Mouse (Mus musculus) bone marrow, adult 2 months (tissue): ENCODE data around the gene Olfr138. TPM values are rescaled to one million over a fixed set of nuclear protein-coding genes. Genes with fewer than 3 reads are reported as not detected.

ENCODE experiments used
- H3K27ac ChIP-seq: fragments of 200-500 bp; 2 replicates; pipeline ENCODE4 v1.5.1; 2012; ENCODE audit warnings: low read depth, mild to moderate bottlenecking, control low read depth, inconsistent platforms, low read length; ENCODE audit not compliant: control insufficient read depth, poor library complexity, insufficient read depth
- H3K4me1 ChIP-seq: fragments of 200-500 bp; 2 replicates; pipeline ENCODE4 v1.6.1; 2011; ENCODE audit warnings: low read length; ENCODE audit not compliant: control insufficient read depth, insufficient read depth
- H3K4me3 ChIP-seq: fragments of 200-500 bp; replicated peaks from 2 replicates; pipeline ENCODE3; 2011; ENCODE audit warnings: mild to moderate bottlenecking, low read depth, low read length, control low read depth; ENCODE audit not compliant: control insufficient read depth
- CTCF ChIP-seq: fragments of 200-500 bp; IDR thresholded peaks from 2 replicates; pipeline ENCODE4 v1.5.1; 2011; ENCODE audit warnings: low read length, control low read depth; ENCODE audit not compliant: control insufficient read depth, insufficient read depth
- POLR2A ChIP-seq: fragments of 200-500 bp; IDR thresholded peaks from 2 replicates; pipeline ENCODE4 v1.6.1; 2011; ENCODE audit warnings: low read depth, mild to moderate bottlenecking, control low read depth, low read length, borderline replicate concordance; ENCODE audit not compliant: control insufficient read depth
- WGBS: fragments of 180-500 bp; shearing (Covaris S2); methylation state at CpG from one replicate; pipeline ENCODE4 v1.1.7; 2018; 5-methylcytosine and 5-hydroxymethylcytosine counted together
- polyA plus RNA-seq: library from polyadenylated mRNA; stranded (reverse); fragments of >200 nt; gene quantifications from 2 replicates; pipeline ENCODE4 v1.2.4, GENCODE M21; 2011; ENCODE audit warnings: low replicate concordance; ENCODE audit not compliant: missing spikeins, insufficient read depth, insufficient read length

The Olfr138 gene
- polyA plus RNA-seq = not detected in 2 replicates

GRCm38 (mm10) chr17:38260735-38261134 lies at the start of gene Olfr138:
Gene Olfr138, plus strand, starts transcription at chr17:38261035.
- TF ChIP-seq POLR2A = no peak
- 56% methylated on average over 1 of the region's 1 CpGs for WGBS
- no peak within 1 kb of the TSS for H3K4me3 ChIP-seq
- H3K27ac ChIP-seq = no peak within 1 kb of the TSS
- H3K4me1 ChIP-seq = no peaks in the 10 kb centered on the region

GRCm38 (mm10) chr17:38307470-38307869 lies 46.6 kb downstream of the Olfr138 start, which contains the start of gene Olfr137:
Gene Olfr137, minus strand, starts transcription at chr17:38307570.
- Histone ChIP-seq H3K4me1 (no peaks in the 10 kb centered on the region), H3K4me3 (no peak within 1 kb of the TSS), H3K27ac (no peak within 1 kb of the TSS)
- TF ChIP-seq CTCF (no peak), POLR2A (no peak)

Other genes starting within 250 kb of the Olfr138 start
- gene Olfr129, start 201.0 kb upstream of the Olfr138 start, polyA plus RNA-seq = not detected in 2 replicates
- not detected in 2 replicates for gene Olfr130, start 197.1 kb upstream of the Olfr138 start, polyA plus RNA-seq
- not detected in 2 replicates for gene Olfr131, start 172.3 kb upstream of the Olfr138 start, polyA plus RNA-seq
- not detected in 2 replicates for gene Olfr132, start 126.5 kb upstream of the Olfr138 start, polyA plus RNA-seq
- not detected in 2 replicates for gene Olfr133, start 115.8 kb upstream of the Olfr138 start, polyA plus RNA-seq
- gene Olfr134, start 89.6 kb upstream of the Olfr138 start, polyA plus RNA-seq = not detected in 2 replicates
- not detected in 2 replicates for gene Olfr135, start 56.7 kb upstream of the Olfr138 start, polyA plus RNA-seq
- not detected in 2 replicates for gene Olfr137, start 46.5 kb downstream of the Olfr138 start, polyA plus RNA-seq
- gene Olfr136, start 68.8 kb downstream of the Olfr138 start, polyA plus RNA-seq = not detected in 2 replicates
- not detected in 2 replicates for gene Esp36, start 159.2 kb downstream of the Olfr138 start, polyA plus RNA-seq